Mouse (Mus musculus): ENCODE results near the gene Grik4. TPM values are rescaled to one million over a fixed set of nuclear protein-coding genes. Genes with fewer than 3 reads are reported as not detected.
A peak's percentile ranks its signal among the peaks of the same experiment; 100 is the strongest.

Gene Grik4
- polyA plus RNA-seq, 1 experiment = 9.8 TPM

GRCm38 (mm10) chr9:42649872-42650271, 294.4 kb downstream of the Grik4 start:
- DNase-seq (ENCODE audit: low read depth) = no peak
- TF ChIP-seq CTCF (IDR thresholded peaks at IDR 0.05; ENCODE audit: borderline replicate concordance, extremely low read depth, insufficient read depth, insufficient read length) (no peak), POLR2A (IDR thresholded peaks at IDR 0.05; ENCODE audit: borderline replicate concordance, extremely low read depth, insufficient read depth, insufficient read length, poor library complexity, severe bottlenecking) (no peak)

- TF ChIP-seq CTCF (IDR thresholded peaks at IDR 0.05; ENCODE audit: borderline replicate concordance, extremely low read depth, insufficient read depth, insufficient read length) = no peak
- no peak for TF ChIP-seq POLR2A (IDR thresholded peaks at IDR 0.05; ENCODE audit: borderline replicate concordance, extremely low read depth, insufficient read depth, insufficient read length, poor library complexity, severe bottlenecking)
- no peak for DNase-seq (ENCODE audit: low read depth)
These were observed 296.2 kb downstream of the Grik4 start for GRCm38 (mm10) chr9:42648051-42648450.

GRCm38 (mm10) chr9:42647596-42647995, 296.7 kb downstream of the Grik4 start:
- TF ChIP-seq POLR2A (IDR thresholded peaks at IDR 0.05; ENCODE audit: borderline replicate concordance, extremely low read depth, insufficient read depth, insufficient read length, poor library complexity, severe bottlenecking) = no peak
- TF ChIP-seq CTCF (IDR thresholded peaks at IDR 0.05; ENCODE audit: borderline replicate concordance, extremely low read depth, insufficient read depth, insufficient read length) = no peak

GRCm38 (mm10) chr9:42646821-42647220, 297.5 kb downstream of the Grik4 start:
- TF ChIP-seq CTCF (IDR thresholded peaks at IDR 0.05; ENCODE audit: borderline replicate concordance, extremely low read depth, insufficient read depth, insufficient read length) (no peak), POLR2A (IDR thresholded peaks at IDR 0.05; ENCODE audit: borderline replicate concordance, extremely low read depth, insufficient read depth, insufficient read length, poor library complexity, severe bottlenecking) (no peak)
- no peak for DNase-seq (ENCODE audit: low read depth)

More at GRCm38 (mm10) chr9:42647596-42647995, 296.7 kb downstream of the Grik4 start:
- DNase-seq (ENCODE audit: low read depth) = no peak

GRCm38 (mm10) chr9:42645161-42645560, 299.1 kb downstream of the Grik4 start:
- no peak for TF ChIP-seq POLR2A (IDR thresholded peaks at IDR 0.05; ENCODE audit: borderline replicate concordance, extremely low read depth, insufficient read depth, insufficient read length, poor library complexity, severe bottlenecking)
- no peak for TF ChIP-seq CTCF (IDR thresholded peaks at IDR 0.05; ENCODE audit: borderline replicate concordance, extremely low read depth, insufficient read depth, insufficient read length)
- no peak for DNase-seq (ENCODE audit: low read depth)

GRCm38 (mm10) chr9:42642821-42643220, 301.5 kb downstream of the Grik4 start:
- no peak for TF ChIP-seq POLR2A (IDR thresholded peaks at IDR 0.05; ENCODE audit: borderline replicate concordance, extremely low read depth, insufficient read depth, insufficient read length, poor library complexity, severe bottlenecking)
- TF ChIP-seq CTCF (IDR thresholded peaks at IDR 0.05; ENCODE audit: borderline replicate concordance, extremely low read depth, insufficient read depth, insufficient read length) = no peak
- peak; percentile 92 for DNase-seq (ENCODE audit: low read depth)

- TF ChIP-seq POLR2A (IDR thresholded peaks at IDR 0.05; ENCODE audit: borderline replicate concordance, extremely low read depth, insufficient read depth, insufficient read length, poor library complexity, severe bottlenecking) (no peak), CTCF (IDR thresholded peaks at IDR 0.05; ENCODE audit: borderline replicate concordance, extremely low read depth, insufficient read depth, insufficient read length) (no peak)
These were observed 302.7 kb downstream of the Grik4 start for GRCm38 (mm10) chr9:42641550-42642117.

GRCm38 (mm10) chr9:42636446-42636845, 307.8 kb downstream of the Grik4 start:
- DNase-seq (ENCODE audit: low read depth) = no peak

More at GRCm38 (mm10) chr9:42641550-42642117, 302.7 kb downstream of the Grik4 start:
- no peak for DNase-seq (ENCODE audit: low read depth)

GRCm38 (mm10) chr9:42631479-42631878, 312.8 kb downstream of the Grik4 start:
- no peak for TF ChIP-seq POLR2A (IDR thresholded peaks at IDR 0.05; ENCODE audit: borderline replicate concordance, extremely low read depth, insufficient read depth, insufficient read length, poor library complexity, severe bottlenecking)
- TF ChIP-seq CTCF (IDR thresholded peaks at IDR 0.05; ENCODE audit: borderline replicate concordance, extremely low read depth, insufficient read depth, insufficient read length) = no peak
- peak; percentile 83 for DNase-seq (ENCODE audit: low read depth)

More at GRCm38 (mm10) chr9:42636446-42636845, 307.8 kb downstream of the Grik4 start:
- TF ChIP-seq POLR2A (IDR thresholded peaks at IDR 0.05; ENCODE audit: borderline replicate concordance, extremely low read depth, insufficient read depth, insufficient read length, poor library complexity, severe bottlenecking) (no peak), CTCF (IDR thresholded peaks at IDR 0.05; ENCODE audit: borderline replicate concordance, extremely low read depth, insufficient read depth, insufficient read length) (no peak)

- DNase-seq (ENCODE audit: low read depth) = peak; percentile 51
These were observed 316.7 kb downstream of the Grik4 start for GRCm38 (mm10) chr9:42627634-42628033.

GRCm38 (mm10) chr9:42627146-42627545, 317.1 kb downstream of the Grik4 start:
- peak; percentile 73 for DNase-seq (ENCODE audit: low read depth)
- TF ChIP-seq CTCF (IDR thresholded peaks at IDR 0.05; ENCODE audit: borderline replicate concordance, extremely low read depth, insufficient read depth, insufficient read length) (no peak), POLR2A (IDR thresholded peaks at IDR 0.05; ENCODE audit: borderline replicate concordance, extremely low read depth, insufficient read depth, insufficient read length, poor library complexity, severe bottlenecking) (no peak)

More at GRCm38 (mm10) chr9:42627634-42628033, 316.7 kb downstream of the Grik4 start:
- TF ChIP-seq CTCF (IDR thresholded peaks at IDR 0.05; ENCODE audit: borderline replicate concordance, extremely low read depth, insufficient read depth, insufficient read length) (no peak), POLR2A (IDR thresholded peaks at IDR 0.05; ENCODE audit: borderline replicate concordance, extremely low read depth, insufficient read depth, insufficient read length, poor library complexity, severe bottlenecking) (no peak)

GRCm38 (mm10) chr9:42626226-42626775, 318.0 kb downstream of the Grik4 start:
- DNase-seq (ENCODE audit: low read depth) = peak; percentile 83

More at GRCm38 (mm10) chr9:42626226-42626775, 318.0 kb downstream of the Grik4 start:
- TF ChIP-seq CTCF (IDR thresholded peaks at IDR 0.05; ENCODE audit: borderline replicate concordance, extremely low read depth, insufficient read depth, insufficient read length) (no peak), POLR2A (IDR thresholded peaks at IDR 0.05; ENCODE audit: borderline replicate concordance, extremely low read depth, insufficient read depth, insufficient read length, poor library complexity, severe bottlenecking) (no peak)

Data from brain, embryonic 14.5 days (tissue).